Mouse (Mus musculus) E14TG2a.4 (cell line): ENCODE results near the gene Wipf1.

Experiments
- CTCF ChIP-seq: conservative IDR thresholded peaks from 2 replicates; pipeline ENCODE4 v1.5.1; 2014; ENCODE audit warnings: low read length
- POU5F1 ChIP-seq: IDR thresholded peaks from 2 replicates; pipeline ENCODE4 v1.6.1; 2014; ENCODE audit warnings: low read length, borderline replicate concordance

GRCm38 (mm10) chr2:73470146-73470630, 59.3 kb downstream of the Wipf1 start:
- no peak for TF ChIP-seq CTCF
- no peak for TF ChIP-seq POU5F1
